Mouse (Mus musculus) cerebellum, adult 11 months (tissue): ENCODE measurements at regions not wholly inside any gene's neighbourhood (a gene's known extent, or its start where the extent isn't known, plus 50 kb on each side); places are given as distances from the start of the nearest gene placed in this dataset.
"Not testable (repeated sequence)": the region's sequence is repeated elsewhere in the genome, so short reads cannot be mapped to it uniquely, and the experiment has no call there.

Source experiments
- DNase-seq: peaks from one replicate; pipeline ENCODE4 v3.0.0; 2022

GRCm38 (mm10) chr12:21680026-21680425 lies 262.6 kb upstream of the Ywhaq start:
- DNase-seq: not testable (repeated sequence)

- DNase-seq: not testable (repeated sequence)
Observed at GRCm38 (mm10) chr12:21649381-21649780, 231.9 kb upstream of the Ywhaq start.

- peak; percentile 46 for DNase-seq
Observed at GRCm38 (mm10) chr12:21613781-21614180, 196.3 kb upstream of the Ywhaq start.

GRCm38 (mm10) chr12:21568415-21569040 lies 151.1 kb upstream of the Ywhaq start:
- DNase-seq: no peak

GRCm38 (mm10) chr12:21543962-21544361 lies 126.5 kb upstream of the Ywhaq start:
- not testable (repeated sequence) for DNase-seq

- DNase-seq: peak; percentile 68
Observed at GRCm38 (mm10) chr12:21543153-21543894, 125.9 kb upstream of the Ywhaq start.

- no peak for DNase-seq
Observed at GRCm38 (mm10) chr12:21531766-21532165, 114.3 kb upstream of the Ywhaq start.

GRCm38 (mm10) chr12:21529367-21529766 lies 111.9 kb upstream of the Ywhaq start:
- not testable (repeated sequence) for DNase-seq

- not testable (repeated sequence) for DNase-seq
Observed at GRCm38 (mm10) chr12:21527336-21527735, 109.9 kb upstream of the Ywhaq start.

GRCm38 (mm10) chr12:21526906-21527305 lies 109.5 kb upstream of the Ywhaq start:
- not testable (repeated sequence) for DNase-seq

- DNase-seq: peak; percentile 32
Observed at GRCm38 (mm10) chr12:21525567-21525966, 108.1 kb upstream of the Ywhaq start.

GRCm38 (mm10) chr12:21522621-21523020 lies 105.2 kb upstream of the Ywhaq start:
- no peak for DNase-seq

- no peak for DNase-seq
Observed at GRCm38 (mm10) chr12:21519058-21519457, 101.6 kb upstream of the Ywhaq start.

GRCm38 (mm10) chr12:21512736-21513135 lies 95.3 kb upstream of the Ywhaq start:
- DNase-seq: no peak

- no peak for DNase-seq
Observed at GRCm38 (mm10) chr12:21511043-21511665, 93.7 kb upstream of the Ywhaq start.

GRCm38 (mm10) chr12:21507080-21507479 lies 89.6 kb upstream of the Ywhaq start:
- DNase-seq: no peak

- DNase-seq: peak; percentile 28
Observed at GRCm38 (mm10) chr12:21505731-21506368, 88.4 kb upstream of the Ywhaq start.

- DNase-seq: no peak
Observed at GRCm38 (mm10) chr12:21503250-21503649, 85.8 kb upstream of the Ywhaq start.

GRCm38 (mm10) chr12:21496974-21497373 lies 79.5 kb upstream of the Ywhaq start:
- DNase-seq: no peak

- no peak for DNase-seq
Observed at GRCm38 (mm10) chr12:21495511-21495910, 78.1 kb upstream of the Ywhaq start.

GRCm38 (mm10) chr12:21493471-21493870 lies 76.0 kb upstream of the Ywhaq start:
- DNase-seq: no peak

GRCm38 (mm10) chr12:21492549-21493291 lies 75.3 kb upstream of the Ywhaq start:
- DNase-seq: no peak

- DNase-seq: no peak
Observed at GRCm38 (mm10) chr12:21481644-21482043, 64.2 kb upstream of the Ywhaq start.
